Mouse (Mus musculus): ENCODE data around the gene Csf2rb. TPM values are rescaled to one million over a fixed set of nuclear protein-coding genes. Genes with fewer than 3 reads are reported as not detected.

The Csf2rb gene
- total and polyA plus RNA-seq, 2 experiments from 2014 or later, result 0.75 to 1.3 TPM

- H3K4me3 ChIP-seq (ENCODE audit: low read length), result no peak overlapping the region
- H3K27ac ChIP-seq, result peak overlapping the region; percentile 82
- peak; percentile 75 for DNase-seq (ENCODE audit: low spot score)
- no peak overlapping the region for H3K9ac ChIP-seq (replicated peaks; ENCODE audit: low read length)
- no peak for TF ChIP-seq CTCF (IDR thresholded peaks at IDR 0.05; ENCODE audit: low read depth)
- 0 out of 2 replicates have a peak, but pooled peaks cover 4% of the 10 kb centered on the region for H3K4me1 ChIP-seq (ENCODE audit: insufficient read depth, low read length)
- ATAC-seq, result peak; percentile 90
- WGBS, result 38% methylated on average over 7 of the region's 7 CpGs
- H3K9me3 ChIP-seq (ENCODE audit: low read length), result no peaks in the 10 kb centered on the region
- no peak overlapping the region for H3K4me2 ChIP-seq (ENCODE audit: low read depth, low read length)
- H3K27me3 ChIP-seq (ENCODE audit: insufficient read depth, low read length), result no peaks in the 10 kb centered on the region
- no peaks in the 10 kb centered on the region for H3K36me3 ChIP-seq (ENCODE audit: insufficient read depth, low read length)
These were observed 58.9 kb downstream of the Csf2rb start for GRCm38 (mm10) chr15:78384220-78385116.

- DNase-seq (ENCODE audit: low spot score) (no peak), ATAC-seq (no peak)
- Histone ChIP-seq H3K27ac (peak overlapping the region; percentile 82; the same call in 1 of the 2 replicates), H3K27me3 (ENCODE audit: insufficient read depth, low read length) (no peaks in the 10 kb centered on the region), H3K4me3 (ENCODE audit: low read length) (no peak overlapping the region), H3K9ac (replicated peaks; ENCODE audit: low read length) (no peak overlapping the region), H3K4me1 (ENCODE audit: insufficient read depth, low read length) (0 out of 2 replicates have a peak, but pooled peaks cover 4% of the 10 kb centered on the region), H3K4me2 (ENCODE audit: low read depth, low read length) (no peak overlapping the region), H3K9me3 (ENCODE audit: low read length) (no peaks in the 10 kb centered on the region), H3K36me3 (ENCODE audit: insufficient read depth, low read length) (no peaks in the 10 kb centered on the region)
- 100% methylated on average over 1 of the region's 1 CpGs for WGBS
- no peak for TF ChIP-seq CTCF (IDR thresholded peaks at IDR 0.05; ENCODE audit: low read depth)
These were observed 60.0 kb downstream of the Csf2rb start for GRCm38 (mm10) chr15:78385564-78385963.

GRCm38 (mm10) chr15:78390855-78391254, 65.3 kb downstream of the Csf2rb start:
- no peaks in the 10 kb centered on the region for H3K9me3 ChIP-seq (ENCODE audit: low read length)
- H3K36me3 ChIP-seq (ENCODE audit: insufficient read depth, low read length), result no peaks in the 10 kb centered on the region
- DNase-seq (ENCODE audit: low spot score) (no peak), ATAC-seq (no peak)
- H3K9ac ChIP-seq (replicated peaks; ENCODE audit: low read length), result no peak overlapping the region
- no peak overlapping the region for H3K27ac ChIP-seq
- H3K4me3 ChIP-seq (ENCODE audit: low read length), result no peak overlapping the region
- 80% methylated on average over 3 of the region's 3 CpGs for WGBS
- H3K4me1 ChIP-seq (ENCODE audit: insufficient read depth, low read length), result no peaks in the 10 kb centered on the region
- no peak overlapping the region for H3K4me2 ChIP-seq (ENCODE audit: low read depth, low read length)
- no peak for TF ChIP-seq CTCF (IDR thresholded peaks at IDR 0.05; ENCODE audit: low read depth)
- no peaks in the 10 kb centered on the region for H3K27me3 ChIP-seq (ENCODE audit: insufficient read depth, low read length)

- TF ChIP-seq CTCF (IDR thresholded peaks at IDR 0.05; ENCODE audit: low read depth), result no peak
- DNase-seq (ENCODE audit: low spot score), result no peak
- no peaks in the 10 kb centered on the region for H3K9me3 ChIP-seq (ENCODE audit: low read length)
- no peaks in the 10 kb centered on the region for H3K36me3 ChIP-seq (ENCODE audit: insufficient read depth, low read length)
- 88% methylated on average over 8 of the region's 8 CpGs for WGBS
- ATAC-seq, result no peak
- no peak within 1 kb of the TSS for H3K4me2 ChIP-seq (ENCODE audit: low read depth, low read length)
- H3K9ac ChIP-seq (replicated peaks; ENCODE audit: low read length), result no peak within 1 kb of the TSS
- no peak within 1 kb of the TSS for H3K4me3 ChIP-seq (ENCODE audit: low read length)
- H3K27ac ChIP-seq, result no peak within 1 kb of the TSS
- no peaks in the 10 kb centered on the region for H3K27me3 ChIP-seq (ENCODE audit: insufficient read depth, low read length)
- no peaks in the 10 kb centered on the region for H3K4me1 ChIP-seq (ENCODE audit: insufficient read depth, low read length)
These were observed 70.0 kb downstream of the Csf2rb start, which contains the start of gene Tex33 for GRCm38 (mm10) chr15:78395478-78395962. Tex33 (minus strand) TSS chr15:78395912.

- peaks cover 18% of the 10 kb centered on the region; the same call in 1 of the 2 replicates for H3K4me1 ChIP-seq (ENCODE audit: insufficient read depth, low read length)
- peak overlapping the region; percentile 88; the same call in 1 of the 2 replicates for H3K27ac ChIP-seq
- no peaks in the 10 kb centered on the region for H3K36me3 ChIP-seq (ENCODE audit: insufficient read depth, low read length)
- peak; percentile 64 for DNase-seq (ENCODE audit: low spot score)
- WGBS, result 48% methylated on average over 6 of the region's 6 CpGs
- H3K27me3 ChIP-seq (ENCODE audit: insufficient read depth, low read length), result no peaks in the 10 kb centered on the region
- no peak overlapping the region for H3K4me3 ChIP-seq (ENCODE audit: low read length)
- TF ChIP-seq CTCF (IDR thresholded peaks at IDR 0.05; ENCODE audit: low read depth), result peak; percentile 31
- H3K9ac ChIP-seq (replicated peaks; ENCODE audit: low read length), result peak overlapping the region; percentile 24; the same call in 1 of the 2 replicates
- H3K9me3 ChIP-seq (ENCODE audit: low read length), result no peaks in the 10 kb centered on the region
- no peak overlapping the region for H3K4me2 ChIP-seq (ENCODE audit: low read depth, low read length)
- peak; percentile 28; the same call in 1 of the 2 replicates for ATAC-seq
These were observed 75.8 kb downstream of the Csf2rb start for GRCm38 (mm10) chr15:78401345-78401744.

GRCm38 (mm10) chr15:78401921-78402320, 76.4 kb downstream of the Csf2rb start:
- peak overlapping the region; percentile 24; the same call in 1 of the 2 replicates for H3K9ac ChIP-seq (replicated peaks; ENCODE audit: low read length)
- H3K27ac ChIP-seq, result peak overlapping the region; percentile 88
- no peak overlapping the region for H3K4me3 ChIP-seq (ENCODE audit: low read length)
- no peak overlapping the region for H3K4me2 ChIP-seq (ENCODE audit: low read depth, low read length)
- ATAC-seq, result no peak
- no peak for TF ChIP-seq CTCF (IDR thresholded peaks at IDR 0.05; ENCODE audit: low read depth)
- H3K27me3 ChIP-seq (ENCODE audit: insufficient read depth, low read length), result no peaks in the 10 kb centered on the region
- no peaks in the 10 kb centered on the region for H3K9me3 ChIP-seq (ENCODE audit: low read length)
- 34% methylated on average over 4 of the region's 4 CpGs for WGBS
- H3K4me1 ChIP-seq (ENCODE audit: insufficient read depth, low read length), result peaks cover 19% of the 10 kb centered on the region; the same call in 1 of the 2 replicates
- DNase-seq (ENCODE audit: low spot score), result peak; percentile 70
- no peaks in the 10 kb centered on the region for H3K36me3 ChIP-seq (ENCODE audit: insufficient read depth, low read length)

Data from hindbrain, postnatal 0 days (tissue).